Mouse (Mus musculus) ovary, postnatal 14 days (tissue): ENCODE results near the gene Hrh3.

Source experiments
- DNase-seq: peaks from one replicate; pipeline ENCODE4 v3.0.0; 2022; ENCODE audit warnings: low spot score

The Hrh3 gene

GRCm38 (mm10) chr2:180103978-180104658 lies at the start of gene Hrh3:
Hrh3 (minus strand) TSS chr2:180104488.
- DNase-seq: peak; percentile 78

GRCm38 (mm10) chr2:180148551-180148950 lies 44.3 kb upstream of the Hrh3 start:
- no peak for DNase-seq

GRCm38 (mm10) chr2:180147379-180147778 lies 43.1 kb upstream of the Hrh3 start:
- no peak for DNase-seq

DNA sequence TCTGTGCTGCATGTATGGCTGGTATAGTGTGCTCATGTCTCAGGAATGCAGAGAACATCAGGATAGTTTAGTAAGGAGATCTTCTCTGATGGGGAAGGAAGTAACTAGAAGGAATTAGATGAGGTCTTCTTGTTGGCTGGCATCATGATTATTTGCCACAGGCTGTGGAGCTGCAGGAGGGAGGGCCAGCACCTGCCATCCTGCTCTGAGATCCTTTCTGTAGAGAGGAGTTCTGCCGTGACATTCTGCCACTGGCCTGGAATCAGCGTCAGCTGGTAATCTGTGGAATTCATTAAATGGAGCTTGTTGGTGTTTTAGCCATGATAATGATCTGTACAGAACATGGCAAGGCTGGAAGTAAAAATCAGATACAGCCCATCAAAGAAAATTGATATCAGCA lies 41.8 kb upstream of the Hrh3 start:
- DNase-seq: no peak

GRCm38 (mm10) chr2:180135414-180135813 lies 31.1 kb upstream of the Hrh3 start:
- DNase-seq: no peak

DNA sequence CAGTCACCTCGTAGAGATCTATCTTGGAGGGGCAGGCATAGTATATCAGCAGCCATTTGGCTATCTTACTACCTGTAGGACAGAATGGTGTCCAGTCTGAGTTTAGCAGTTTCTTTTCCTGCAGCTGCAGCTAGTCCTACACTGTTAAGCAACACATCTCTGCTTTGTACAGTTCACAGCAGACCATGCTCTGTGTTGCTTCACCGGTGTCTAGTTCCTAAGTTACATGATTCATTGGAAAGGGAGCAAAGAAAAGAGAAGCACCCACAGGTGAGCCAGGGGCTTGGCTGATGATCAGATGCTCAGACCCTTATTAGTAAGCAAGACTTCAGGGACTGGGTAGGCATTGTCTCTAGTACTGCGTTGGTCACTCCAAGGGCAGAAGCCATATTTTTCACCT lies 29.6 kb upstream of the Hrh3 start:
- no peak for DNase-seq

DNA sequence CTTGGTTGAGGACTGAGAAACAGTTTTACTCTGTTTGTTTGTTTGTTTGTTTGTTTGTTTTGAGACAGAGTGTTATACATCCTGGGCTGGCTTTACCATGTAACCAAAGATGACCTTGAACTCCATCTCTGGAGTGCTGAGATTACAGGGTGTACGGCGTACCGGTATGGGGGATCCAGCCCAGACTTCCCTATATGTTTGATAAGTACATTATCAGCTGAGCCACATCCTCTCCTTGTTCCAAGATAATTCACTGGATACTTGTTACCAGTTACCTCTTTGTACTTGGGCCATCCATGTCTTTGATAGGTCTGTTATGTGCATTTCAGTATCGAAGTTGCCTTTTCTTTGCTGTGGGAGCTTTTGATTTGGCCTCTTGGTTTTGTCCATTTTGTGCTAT lies 28.9 kb upstream of the Hrh3 start:
- no peak for DNase-seq

GRCm38 (mm10) chr2:180127675-180128074 lies 23.4 kb upstream of the Hrh3 start:
- no peak for DNase-seq

- no peak for DNase-seq
Measured at GRCm38 (mm10) chr2:180126195-180126594, 21.9 kb upstream of the Hrh3 start.

GRCm38 (mm10) chr2:180124192-180124591 lies 19.9 kb upstream of the Hrh3 start:
- no peak for DNase-seq

DNA sequence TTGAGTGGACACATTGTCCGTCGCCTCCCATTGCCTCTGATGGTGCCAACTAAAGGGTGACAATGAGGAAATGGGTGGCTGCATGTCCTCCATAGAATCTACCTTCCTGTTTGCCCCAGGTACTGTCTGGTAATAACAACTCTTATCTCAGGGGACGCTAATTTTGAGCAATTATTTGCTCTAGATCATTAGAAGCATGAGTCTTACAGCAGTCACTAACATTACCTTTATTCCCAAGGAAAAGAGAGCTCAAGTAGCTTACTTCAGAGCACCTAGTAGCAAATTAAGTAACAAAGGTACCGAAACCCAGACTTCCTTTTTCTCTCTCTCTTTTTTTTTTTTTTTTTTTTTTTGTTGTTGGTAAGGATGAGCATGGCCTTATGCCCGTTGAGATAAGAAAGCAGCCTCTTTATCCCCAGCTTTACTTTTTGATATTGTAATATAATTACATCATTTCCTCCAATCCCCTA lies 16.0 kb upstream of the Hrh3 start:
- no peak for DNase-seq

- no peak for DNase-seq
Measured at GRCm38 (mm10) chr2:180119439-180120291, 15.4 kb upstream of the Hrh3 start.

DNA sequence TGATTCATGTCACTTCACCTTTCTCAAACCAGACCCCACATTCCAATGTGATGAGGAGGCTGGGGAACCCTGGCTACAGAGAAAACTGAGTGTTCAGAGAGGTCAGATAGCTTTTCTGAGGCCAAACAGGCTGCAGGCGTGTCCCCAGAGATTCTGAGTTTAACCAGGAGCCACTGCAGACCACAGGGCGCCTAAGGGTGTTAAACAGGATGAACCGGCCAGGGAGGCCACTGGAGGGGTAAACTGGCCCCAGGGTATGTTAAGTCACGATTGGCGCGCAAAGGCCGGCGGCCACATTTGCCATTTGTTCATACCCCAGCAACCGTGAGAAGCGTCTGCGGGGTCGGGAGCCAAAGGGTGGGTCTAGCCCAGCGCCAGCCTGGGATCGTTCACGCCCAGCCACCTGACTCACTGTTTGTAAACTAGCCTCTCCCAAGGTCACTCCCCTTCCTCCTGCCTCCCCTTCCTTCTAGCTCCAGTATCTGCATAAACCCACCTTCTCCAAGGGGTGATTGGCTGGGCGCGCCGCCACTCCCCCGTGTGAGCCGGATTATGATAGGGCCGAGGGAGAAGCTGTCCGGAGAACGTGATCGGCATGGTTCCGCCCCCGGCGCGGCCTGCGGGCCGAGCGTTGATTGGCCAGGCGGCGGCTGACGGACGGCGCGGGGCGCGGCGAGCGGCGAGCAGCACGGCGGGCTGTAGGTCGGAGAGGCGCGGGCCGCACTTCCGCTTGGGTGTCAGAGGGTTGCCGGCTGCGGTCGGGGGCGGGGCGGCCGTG lies 14.6 kb upstream of the Hrh3 start, which contains the start of gene Osbpl2:
Gene Osbpl2, plus strand, starts transcription at position 646 of the 778 bp plus-strand sequence.
- DNase-seq: peak; percentile 99

DNA sequence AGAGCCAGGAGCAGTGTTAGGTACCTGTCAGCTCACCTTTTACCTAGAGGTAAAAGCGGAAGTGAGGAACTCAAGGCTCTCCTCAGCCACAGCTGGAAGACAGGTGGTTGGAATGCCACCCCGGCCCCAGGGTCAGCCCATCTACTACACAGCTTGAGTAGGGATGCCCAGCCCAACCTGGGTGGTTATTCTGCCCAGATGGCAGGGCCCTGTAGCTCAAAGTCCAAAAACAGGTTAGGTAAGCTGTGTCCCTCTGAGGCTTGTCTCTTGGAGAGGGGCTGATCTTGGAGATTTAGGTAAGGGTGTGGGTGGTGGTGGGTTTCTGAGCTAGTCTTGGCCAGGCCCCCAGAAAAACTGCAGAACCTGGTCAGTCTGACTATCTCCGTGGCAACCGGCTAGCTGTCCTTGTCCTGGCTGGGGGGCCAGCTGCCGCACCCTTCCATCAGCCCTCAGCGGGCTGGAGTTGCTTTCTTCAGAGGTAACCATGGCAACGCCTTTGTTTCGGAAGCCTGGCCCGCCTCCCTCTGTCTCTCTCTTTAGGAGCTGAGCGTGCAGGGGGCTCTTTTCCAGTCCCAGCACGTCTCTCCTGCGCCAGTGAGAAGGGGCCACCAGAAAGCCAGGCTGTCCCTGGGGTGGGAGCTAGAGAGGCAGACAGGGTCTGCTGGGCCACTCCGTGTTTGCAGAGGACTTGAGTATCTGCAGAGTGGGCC lies 13.4 kb upstream of the Hrh3 start:
- no peak for DNase-seq

DNA sequence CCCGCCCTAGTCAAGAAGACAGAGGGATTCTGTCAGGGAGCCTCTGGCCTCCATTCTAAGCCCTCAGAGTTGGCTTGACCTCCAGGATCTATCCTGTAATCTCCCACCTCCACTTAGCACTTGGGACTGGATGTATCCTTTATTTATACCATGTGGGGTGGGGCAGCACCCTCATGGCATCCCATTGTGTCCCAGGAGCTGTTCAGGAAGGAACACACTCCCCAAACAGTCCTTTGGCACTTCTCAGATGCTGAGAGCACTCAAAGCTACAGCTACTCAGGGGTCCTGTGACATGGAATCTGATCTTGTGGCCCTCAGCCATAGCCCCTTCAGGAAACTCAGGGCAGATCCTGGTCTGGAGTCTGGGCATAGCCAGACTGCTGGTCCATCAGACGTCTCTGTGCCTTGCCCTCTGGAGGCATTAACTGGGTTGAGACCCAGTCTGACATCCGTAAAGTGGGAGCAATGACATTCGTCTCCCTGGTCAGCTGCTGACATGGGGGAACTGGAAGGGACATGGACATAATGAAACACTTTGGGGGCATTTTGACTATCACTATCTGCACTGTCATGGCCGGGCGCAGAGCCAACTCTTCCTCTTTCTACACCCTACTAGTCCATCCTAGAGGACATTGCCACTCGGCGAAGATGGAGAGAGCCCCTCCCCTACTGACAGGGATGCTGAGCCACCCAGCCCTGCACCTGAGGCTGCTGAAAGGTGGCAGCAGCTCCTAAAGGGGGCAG lies 12.6 kb upstream of the Hrh3 start:
- no peak for DNase-seq

DNA sequence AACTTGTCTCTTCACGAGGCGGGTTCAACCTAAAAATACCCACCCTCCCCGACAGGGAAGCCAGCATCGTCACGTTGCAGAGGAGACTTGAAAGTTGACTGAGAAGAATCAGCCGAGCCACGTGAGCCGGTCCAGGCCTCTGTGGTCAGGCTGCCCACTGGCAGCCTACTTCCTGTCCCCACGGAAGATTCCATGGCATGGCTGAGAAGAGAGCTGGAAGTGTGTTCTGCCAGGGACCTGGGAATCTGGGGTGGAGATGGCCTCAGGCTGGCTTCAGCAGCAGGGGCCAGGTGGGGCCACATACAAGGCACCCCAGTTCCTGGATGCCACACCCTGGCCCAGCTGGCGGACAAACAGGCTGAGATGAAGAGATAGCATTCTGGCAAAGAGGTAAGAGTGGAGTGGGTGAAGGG lies 11.8 kb upstream of the Hrh3 start:
- DNase-seq: no peak

GRCm38 (mm10) chr2:180115279-180115678 lies 11.0 kb upstream of the Hrh3 start:
- no peak for DNase-seq

- no peak for DNase-seq
Measured at GRCm38 (mm10) chr2:180113909-180114890, 9.9 kb upstream of the Hrh3 start.

DNA sequence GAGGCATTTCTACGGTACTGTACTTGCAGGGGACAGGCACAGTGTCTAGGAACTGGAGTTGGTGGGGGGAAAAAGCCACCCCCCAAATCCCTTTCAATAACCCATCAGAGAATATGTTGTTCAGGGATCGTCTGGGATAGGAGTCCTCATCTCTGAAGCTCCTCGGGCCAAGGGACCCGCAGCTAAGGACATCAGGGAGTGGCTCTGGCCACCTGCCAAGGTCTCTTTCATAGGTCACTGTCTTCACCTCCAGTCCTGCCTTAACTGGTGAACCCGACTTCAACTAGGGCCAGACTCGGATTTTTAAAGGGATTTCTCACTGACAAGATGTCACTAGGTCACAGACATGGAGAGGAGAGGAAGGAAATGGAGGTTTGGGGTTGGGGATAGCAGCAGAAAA lies 4.0 kb upstream of the Hrh3 start:
- no peak for DNase-seq

GRCm38 (mm10) chr2:180107081-180107480 lies 2.8 kb upstream of the Hrh3 start:
- DNase-seq: no peak
